Mouse (Mus musculus) frontal cortex, postnatal 25 days (tissue): ENCODE data around the gene Lrrc26.
A peak's percentile ranks its signal among the peaks of the same experiment; 100 is the strongest.

Experiments used
- DNase-seq, 2 experiments: peaks; one replicate each; pipeline ENCODE4 v3.0.0; 2022; ENCODE audit warnings: low spot score in 2 of 2

Lrrc26 gene

DNA sequence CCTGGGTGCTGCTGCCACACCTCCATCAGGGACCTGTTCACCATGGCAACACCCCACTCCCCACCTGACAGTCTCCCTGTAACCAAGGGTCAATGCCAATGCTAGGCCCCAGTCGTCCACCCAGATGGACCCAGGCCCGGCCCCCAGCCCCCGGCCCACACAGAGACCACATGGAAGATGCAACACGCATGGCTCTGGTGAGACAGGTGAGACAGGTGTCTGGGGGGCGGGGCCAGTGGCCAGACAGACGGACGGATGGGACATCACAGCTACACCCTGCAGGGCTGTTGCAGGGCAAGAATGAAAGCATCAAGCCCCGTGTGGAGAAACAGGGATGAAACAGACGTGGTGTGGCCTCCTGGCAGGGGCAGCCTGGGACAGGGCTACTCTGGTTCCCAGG, 4.0 kb downstream of the Lrrc26 start:
- no peak for DNase-seq

DNA sequence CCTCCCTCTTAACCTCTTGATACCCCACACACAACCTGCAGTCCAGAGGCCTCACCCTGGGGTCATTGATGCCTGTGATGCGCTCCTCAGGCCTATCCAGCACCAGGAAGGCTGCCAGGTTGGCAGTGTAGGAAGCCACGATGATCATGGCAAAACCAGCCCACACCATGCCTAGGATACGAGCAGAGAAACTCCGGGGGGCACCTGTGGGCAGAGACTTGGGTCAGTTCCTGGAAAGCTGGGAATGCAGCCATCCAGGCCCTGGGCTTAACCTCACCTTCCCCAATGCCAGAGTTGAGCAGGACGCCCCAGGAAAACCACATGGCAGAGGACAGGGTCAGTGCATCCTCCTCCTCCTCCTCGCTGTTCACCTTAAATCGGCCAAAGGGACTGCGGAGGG, 7.4 kb downstream of the Lrrc26 start:
- DNase-seq = no peak

DNA sequence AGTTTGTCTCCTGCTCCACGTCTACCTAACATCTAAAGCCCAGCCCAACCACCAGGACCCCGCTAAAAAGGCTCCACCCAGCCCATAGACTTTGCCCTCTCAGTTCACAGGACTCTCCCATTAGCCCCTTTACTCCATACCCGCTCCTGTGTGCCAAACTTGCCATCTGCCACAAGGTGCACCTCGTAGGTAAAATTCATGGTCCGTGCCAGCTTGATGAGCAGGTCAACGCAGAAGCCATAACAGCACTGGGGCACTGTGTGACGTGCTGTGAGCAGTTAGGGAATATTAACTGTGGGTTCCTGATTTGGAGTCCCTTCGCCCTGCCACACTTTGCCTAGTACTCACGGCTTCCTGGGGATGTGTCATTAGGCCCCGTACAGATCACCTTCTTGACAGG, 8.3 kb downstream of the Lrrc26 start:
- DNase-seq = no peak

DNA sequence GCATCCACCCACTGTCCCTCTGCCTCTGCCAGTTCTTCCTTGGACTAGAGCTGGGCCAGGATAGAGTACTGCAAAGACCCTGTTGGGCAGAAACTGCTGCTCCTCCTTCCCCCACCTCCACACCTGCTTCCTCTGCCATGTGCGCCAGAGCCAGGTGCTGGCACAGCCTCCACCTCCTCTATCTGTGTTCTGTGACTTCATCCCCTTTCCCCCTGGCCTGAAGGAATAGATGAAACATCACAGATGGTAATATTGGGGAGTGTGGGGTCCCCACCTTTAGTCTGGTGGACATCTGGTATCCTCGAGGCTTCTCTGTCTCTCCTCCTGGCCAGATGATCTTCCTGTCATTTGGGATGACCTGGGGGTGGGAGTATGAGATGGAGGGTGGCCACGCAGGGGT, 13.7 kb downstream of the Lrrc26 start:
- DNase-seq = no peak

DNA sequence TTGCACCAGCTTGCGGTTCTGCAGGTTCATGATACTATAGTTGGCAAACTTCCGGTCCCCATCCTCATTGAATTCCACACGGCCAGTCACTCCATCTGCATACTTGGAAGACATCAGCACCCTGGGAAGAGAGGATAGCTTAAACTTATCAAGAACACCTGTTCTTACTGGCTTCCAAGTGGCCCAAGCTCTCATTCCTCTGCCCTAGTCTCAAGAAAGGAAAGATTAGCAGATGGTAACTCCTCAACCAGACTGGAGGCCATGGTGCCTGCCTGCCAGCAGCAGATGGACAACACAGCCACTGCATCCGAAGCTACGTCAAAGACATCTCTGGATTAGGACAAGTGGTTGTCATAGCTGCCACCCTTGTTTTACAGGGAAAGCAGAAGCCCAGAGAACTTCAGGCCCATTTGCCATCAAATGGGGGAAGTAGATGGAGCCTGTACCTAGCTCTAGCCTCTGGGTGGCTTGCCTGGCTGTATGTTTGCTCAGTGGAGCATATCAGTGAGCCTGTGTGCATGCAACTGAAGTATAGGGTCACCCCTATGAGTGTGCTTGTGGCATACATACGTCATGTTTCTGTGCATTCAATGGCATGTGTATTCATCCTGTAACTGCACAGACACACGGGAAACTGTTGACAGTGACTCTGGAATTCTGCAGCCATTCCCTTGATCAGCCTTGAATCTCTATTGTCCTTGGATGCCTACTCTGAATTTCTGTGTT, 14.4 kb downstream of the Lrrc26 start:
- DNase-seq = no peak

DNA sequence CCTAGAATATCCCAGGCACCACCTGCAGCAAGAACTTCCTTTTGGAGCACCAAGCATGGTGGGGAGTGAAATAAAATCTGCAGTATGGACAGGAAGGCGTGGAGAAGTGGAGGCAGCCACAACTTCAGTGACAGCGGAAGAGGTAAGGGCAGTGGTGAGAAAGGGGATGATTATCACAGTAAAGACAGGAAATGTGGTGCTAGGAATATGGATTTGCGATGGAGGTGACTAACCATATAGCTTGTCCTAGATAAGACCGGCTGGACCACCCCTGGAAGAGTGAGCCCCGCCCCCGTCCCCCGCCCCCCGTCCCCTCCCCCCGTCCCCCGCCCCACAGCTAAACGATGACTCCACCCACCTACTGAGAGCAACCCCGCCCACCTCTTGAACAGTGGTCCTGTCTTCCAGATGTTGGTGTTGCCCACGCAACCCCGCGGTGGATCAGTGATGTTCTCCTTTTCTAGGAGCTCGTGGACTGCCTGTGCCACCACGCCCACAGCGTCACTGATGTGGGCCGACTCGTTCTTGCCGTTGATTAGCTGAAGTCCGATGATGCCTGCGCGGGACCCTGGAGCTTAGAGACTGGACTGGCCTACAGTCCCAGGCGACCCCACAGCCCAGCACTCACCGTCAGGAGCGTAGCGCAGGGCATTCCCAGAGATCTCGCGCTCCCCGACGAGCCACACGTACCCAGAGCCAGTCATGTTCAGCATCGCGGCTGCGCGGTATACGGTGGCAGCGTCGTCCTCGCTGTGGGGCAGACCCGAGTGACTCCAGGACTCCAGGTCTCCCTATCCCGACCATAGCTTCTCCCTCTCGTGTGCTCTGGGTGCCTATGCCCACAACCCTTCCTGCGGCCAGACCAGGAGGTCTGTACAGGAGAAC, 15.2 kb downstream of the Lrrc26 start:
- no peak for DNase-seq

DNA sequence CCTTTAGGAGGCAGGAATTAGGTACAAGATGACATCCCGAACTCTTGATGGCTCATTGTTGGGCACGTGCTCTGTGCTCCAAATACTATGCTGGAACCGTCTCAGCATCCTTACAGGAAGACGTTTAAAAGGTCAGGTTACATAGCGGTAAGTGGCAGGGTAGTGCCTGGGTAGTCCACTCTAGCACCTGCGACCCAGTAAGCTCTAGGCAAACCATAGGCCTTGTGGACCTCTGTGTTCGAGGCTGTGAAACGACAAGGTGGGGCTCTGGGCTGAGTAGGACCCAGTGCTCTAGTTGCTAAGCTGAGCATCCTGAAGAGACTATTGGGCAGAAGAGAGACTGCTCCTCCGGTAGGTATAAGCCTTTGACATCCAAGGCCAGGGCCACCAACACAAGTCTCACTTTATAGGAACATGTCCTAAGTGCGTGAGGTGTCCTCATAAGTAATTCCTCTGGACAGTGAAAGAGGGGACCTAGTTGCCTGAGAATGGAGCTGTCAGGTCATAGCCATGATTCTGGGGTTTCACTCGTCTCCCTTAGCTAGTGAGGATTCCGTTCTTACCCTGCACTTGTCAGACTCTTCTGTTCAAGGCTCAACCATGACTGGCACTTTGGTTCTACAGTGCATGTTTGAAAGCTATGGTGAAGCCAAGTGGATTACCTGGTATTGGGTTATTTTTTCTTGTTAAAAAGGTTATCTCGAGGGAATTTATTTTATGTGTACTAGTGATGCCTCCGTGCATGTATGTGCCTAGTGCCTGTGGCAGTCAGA, 16.1 kb downstream of the Lrrc26 start:
- DNase-seq = no peak

DNA sequence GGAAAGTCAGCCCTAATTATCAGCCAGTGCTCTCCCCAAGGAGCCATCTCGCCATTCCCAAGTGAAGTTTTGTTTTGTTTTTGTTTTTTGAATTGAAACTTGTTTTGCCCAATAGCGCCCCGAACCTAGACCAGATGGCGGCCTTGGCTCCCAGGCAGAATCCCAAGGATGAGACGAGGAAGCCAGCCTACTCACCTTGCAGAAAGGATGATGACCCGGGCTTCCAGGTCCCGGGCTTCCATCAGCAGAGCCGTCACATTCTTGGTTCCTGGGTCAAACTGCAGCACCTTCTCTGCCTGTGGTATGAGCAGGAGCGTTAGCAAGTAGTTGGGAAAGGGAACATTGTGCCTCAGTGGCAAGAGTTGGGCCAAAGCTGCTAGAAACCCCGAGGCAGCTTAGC, 20.5 kb downstream of the Lrrc26 start:
- no peak for DNase-seq

DNA sequence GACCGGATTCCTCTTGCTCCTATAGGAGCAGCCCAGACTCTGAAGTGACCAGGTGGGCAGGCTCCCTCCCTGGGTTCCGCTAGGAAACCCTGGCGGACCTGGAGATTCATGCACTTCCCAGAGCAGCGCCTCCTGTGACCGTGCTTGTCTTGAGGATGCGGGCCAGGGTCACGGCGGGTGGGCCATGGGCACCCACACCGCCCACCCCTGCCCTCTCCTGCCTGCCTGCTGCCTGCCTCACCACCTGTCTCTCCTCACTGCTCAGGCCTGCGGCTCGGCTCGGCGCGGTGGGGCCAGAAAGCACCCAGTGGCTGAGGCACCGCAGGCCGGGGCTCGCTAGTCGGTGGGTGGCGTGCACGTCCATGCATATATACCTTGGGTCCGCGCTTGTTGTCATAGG, 21.3 kb downstream of the Lrrc26 start:
- DNase-seq = no peak

DNA sequence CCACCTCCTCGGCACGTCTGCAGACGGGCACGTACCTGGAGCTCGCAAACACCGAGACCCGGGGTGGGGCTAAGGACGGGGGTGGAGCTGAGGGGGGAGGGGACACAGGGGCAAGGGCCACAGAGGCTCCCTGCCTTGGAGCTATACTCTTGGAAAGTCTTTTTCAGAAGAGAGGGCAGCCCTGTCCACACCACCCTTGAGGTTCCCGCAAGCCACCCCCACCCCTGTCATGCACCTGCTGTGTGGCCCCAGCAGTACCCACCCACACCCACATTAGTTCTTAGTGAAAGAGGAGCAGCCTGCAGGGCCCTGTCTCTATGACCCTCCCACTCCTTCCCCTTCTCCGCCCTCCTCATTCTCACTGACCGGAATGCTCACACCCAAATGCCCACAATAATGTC, 21.8 kb downstream of the Lrrc26 start:
- no peak for DNase-seq

DNA sequence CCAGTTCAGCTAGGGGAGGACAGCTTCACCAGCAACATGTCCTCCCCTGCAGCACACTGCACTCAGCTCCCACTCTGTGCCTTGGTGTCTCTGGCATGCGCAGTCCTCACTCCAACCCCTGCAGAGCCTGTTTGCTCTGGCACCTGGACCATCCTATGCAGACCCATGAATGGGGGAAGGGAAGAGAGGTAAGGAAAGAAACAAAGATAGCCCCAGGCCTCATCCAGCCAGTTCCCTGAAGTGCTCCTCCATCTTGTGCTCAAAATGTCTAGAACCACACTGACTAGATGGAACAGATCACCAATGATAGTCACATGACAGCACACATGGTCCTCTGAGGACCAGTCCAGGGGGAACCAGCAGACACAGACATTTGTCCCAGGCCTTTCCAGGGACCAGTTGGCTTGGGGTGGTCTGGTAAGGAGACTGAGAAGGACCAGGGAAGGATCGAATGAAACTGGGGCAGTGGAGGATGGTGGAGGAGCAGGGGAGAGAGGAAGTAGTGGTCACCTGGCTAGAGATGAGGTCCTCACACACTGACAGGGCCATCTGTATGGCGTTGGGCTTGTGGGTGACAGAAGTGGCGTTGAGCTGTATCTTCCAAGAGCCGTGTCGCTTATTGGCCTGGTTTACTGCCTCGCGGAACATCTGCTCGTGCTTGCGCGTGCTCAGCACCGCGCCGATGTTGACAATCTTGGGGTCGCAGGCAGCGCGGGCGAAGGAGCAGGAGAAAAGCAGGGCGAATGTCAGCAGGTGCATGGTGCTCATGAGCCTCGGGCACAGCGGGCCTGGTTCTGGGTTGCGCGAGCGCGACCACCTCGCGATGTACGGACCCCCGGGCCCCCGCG, 28.6 kb downstream of the Lrrc26 start:
- DNase-seq = peak in 1 of 2 experiments; percentile 51

DNA sequence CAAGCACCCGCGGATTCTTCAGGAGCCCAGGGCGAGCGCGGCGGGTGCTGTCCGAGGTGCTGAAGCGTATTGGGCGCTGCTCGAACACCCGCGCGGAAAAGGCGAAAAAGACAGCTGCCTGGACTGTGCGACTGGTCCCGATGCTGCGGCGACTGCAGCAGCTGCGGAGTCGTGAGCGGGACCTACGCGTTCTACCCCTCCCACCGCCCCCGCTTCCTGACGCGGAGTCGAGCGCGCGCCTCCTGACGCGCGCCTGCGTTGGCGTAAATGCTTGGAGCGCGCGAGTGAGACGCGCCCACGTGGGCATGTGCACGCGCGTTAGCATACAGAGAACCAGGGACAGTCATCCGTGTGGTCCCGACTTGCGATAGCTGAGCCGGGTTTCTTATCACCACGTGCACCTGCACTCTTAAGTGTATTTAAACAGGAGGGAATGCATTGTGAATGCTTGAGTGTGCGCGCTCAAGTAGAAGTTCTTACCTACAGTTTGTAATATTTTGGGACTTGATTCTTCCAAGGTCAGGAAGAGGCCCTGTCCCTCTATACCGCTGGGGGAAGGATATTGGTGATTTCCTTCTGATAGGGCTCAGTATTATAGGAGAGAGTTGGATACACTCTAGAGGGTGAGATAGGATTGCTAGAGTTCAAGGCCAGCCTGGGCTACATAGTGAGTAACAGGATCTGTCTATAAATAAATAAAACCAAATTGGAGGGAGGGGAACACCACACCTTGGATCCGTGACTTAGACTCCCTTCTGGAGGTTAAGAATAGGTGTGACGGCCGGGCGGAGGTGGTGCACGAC, 29.5 kb downstream of the Lrrc26 start, which contains the start of gene Grin1:
Grin1 (minus strand) TSS at position 217 of the 803 bp plus-strand sequence.
- DNase-seq = peak; percentile 71 to 77

DNA sequence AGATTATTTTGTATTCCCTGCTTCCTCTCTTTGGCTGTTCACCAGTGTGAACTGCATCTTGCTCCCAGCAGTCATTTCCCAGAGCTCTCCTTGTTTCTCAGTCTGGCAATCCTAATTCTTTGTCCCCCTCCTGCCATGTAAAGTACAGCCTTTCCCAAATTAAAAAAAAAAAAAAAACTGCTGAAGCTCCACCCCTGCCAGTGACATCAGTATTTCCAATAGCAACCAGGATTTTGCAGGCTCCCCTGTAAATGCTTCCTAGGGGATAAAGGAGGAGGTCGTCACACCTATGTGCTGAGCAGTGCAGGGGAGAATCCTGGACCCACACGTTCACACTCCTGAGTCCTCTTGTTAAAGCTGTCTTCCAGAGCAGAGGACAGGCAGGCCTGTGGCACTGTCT, 30.4 kb downstream of the Lrrc26 start:
- no peak for DNase-seq

DNA sequence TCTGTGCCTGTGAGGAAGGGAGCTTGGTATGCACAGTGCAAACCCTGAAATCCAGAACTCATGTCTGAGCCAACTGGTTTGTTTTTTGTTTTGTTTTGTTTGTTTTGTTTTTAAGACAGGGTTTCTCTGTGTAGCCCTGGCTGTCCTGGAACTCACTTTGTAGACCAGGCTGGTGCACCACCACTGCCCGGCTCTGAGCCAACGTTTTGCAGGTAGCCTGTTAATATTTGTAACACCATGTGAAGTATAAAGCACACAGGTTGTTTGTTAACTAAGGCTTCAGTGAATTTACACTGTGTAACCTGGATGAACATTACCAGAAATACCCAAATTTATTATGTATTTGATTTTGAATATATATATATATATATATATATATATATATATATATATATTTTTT, 36.3 kb downstream of the Lrrc26 start:
- DNase-seq = no peak

DNA sequence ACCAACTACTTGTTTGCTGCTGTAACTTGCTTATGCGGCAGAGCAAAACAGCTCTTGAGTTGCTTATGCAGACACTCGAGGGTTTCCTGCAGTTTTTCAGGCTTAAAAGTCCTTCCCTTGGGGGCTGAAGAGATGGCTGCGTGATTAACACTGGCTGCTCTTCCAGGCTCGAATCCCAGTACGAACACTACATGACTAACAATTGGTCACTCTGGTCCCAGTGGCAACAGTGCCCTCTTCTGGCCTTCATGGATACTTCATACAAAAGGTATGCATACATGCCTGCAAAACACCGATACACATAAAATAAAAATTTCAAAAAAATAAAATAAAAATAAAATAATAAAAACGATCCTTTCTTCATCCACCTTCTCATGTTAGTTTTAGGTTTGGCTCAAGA, 38.7 kb downstream of the Lrrc26 start:
- DNase-seq = no peak

DNA sequence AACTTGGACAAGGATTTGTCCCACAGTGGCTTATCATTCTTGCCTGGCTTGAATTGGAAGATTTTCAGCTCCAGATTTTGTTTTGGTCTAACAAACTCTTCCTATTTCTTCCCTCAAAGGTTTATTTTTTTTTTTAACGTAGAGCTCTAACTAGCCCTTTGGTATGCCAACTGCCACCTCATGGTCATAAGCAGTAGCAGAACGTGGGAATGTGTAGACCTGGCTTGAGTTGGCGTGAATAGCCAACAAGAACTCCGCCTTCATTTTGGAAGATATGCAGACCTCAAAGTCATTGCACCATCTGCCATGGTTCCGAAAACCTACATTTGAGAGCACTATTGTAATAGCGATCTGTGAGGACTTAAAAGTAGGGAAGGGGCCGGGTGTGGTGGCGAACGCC, 41.8 kb downstream of the Lrrc26 start:
- DNase-seq = no peak

DNA sequence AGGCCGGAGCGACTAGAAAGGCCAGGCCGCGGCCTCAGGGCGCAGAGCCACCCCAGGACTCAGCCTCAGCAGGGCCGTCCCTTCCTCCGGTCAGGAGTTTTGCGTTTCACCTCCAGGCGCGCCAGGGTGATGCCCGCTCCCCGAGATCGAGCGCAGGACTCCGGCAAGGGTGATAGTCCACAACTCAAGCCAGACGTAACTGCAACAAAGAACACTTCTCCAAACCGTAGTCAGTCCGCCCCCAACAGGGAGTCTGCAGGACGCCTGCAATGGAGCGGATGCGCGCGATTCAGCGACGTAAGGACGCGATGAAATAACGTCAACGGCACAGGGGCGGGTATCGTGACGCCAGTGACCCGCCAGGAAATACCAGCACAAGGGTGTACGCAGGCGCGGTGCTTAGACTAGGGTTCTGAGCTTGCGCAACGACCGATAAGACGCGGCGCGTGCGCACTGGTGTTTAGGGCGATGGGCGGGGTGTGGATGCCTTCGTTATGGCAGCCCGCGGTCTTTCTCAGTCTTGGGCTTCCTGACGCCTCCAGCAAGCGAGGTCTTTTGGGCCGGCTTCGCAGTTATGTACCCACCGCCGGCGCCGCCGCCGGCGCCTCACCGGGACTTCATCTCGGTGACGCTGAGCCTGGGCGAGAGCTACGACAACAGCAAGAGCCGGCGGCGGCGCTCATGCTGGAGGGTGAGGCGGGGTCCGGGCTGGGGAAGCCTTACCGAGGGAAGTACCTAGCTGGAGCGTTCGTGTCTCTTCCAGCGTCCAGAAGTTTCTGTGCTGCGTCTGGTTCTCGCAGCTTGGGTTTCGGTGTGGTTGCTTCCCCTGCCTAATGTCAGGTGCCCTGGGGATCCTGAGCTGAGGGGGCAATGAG, 42.8 kb downstream of the Lrrc26 start, which contains the start of gene Man1b1:
Man1b1 (plus strand) TSS at position 53 of the 875 bp plus-strand sequence.
- peak; percentile 98 to 100 for DNase-seq

DNA sequence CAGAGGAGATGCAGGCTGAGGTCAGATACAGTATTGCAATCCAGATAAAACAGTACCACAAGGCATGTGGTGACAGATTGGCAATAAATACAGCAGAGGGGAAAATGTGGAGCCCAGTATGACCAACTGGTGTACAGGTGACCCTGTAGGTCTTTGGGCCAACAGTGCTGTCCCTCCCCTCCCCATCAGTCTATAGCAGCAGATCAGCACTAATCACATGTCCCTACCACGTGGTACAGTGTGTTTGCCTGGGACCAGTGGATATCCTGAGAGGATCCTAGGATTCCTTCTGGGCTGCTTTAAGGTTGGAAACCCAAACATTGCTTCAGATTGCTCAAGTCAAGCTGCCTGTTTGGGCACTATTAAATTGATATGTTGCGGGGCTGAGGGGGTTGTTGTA, 43.9 kb downstream of the Lrrc26 start:
- no peak for DNase-seq

DNA sequence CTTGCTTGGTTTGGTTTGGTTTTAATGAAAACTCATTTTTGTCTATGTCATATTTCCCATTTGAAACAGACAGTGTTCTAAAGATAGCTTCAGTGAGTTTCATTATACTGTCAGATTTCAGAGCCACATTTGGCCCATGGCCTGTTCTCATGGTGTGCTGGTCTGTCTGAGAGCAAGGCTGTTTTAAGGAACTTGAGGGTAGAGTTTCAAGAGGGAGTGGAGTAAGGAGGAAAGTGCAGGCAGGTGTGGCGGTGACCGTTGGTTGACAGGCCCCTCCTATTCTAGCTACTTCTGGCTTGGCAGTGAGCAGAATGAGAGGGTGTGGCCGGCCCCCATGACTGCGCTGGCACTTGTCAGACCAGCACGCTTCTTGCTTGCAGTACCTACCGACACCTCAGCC, 48.6 kb downstream of the Lrrc26 start:
- DNase-seq = no peak
